10 mouse cellular contexts compared by ENCODE assay signal in genomic region chr7:123368187-123368586, GRCm38 (mm10). TPM values are rescaled to one million over a fixed set of nuclear protein-coding genes. Genes with fewer than 3 reads are reported as not detected.
A peak's percentile ranks its signal among the peaks of the same experiment; 100 is the strongest.
DNase-seq lines count a peak whose midpoint lies in the region; ATAC-seq and TF ChIP-seq lines count a peak whose summit lies in the region.
"Had no signal": no experiment of that assay in that cellular context is flagged by ENCODE, and none has a peak within 500 bp of the region (broad histone marks: within the 10 kb centered on the region; RNA-seq: fewer than 3 reads in every experiment).

No protein-coding gene starts in this region.

- WGBS in heart, postnatal 0 days: 75% methylated on average over 2 of the region's 2 CpGs
- WGBS in hindbrain, embryonic 15.5 days: 74% methylated on average over 2 of the region's 2 CpGs
- WGBS in midbrain, embryonic 15.5 days: 80% methylated on average over 2 of the region's 2 CpGs

- H3K4me1 ChIP-seq in heart, postnatal 0 days (ENCODE audit: control insufficient read depth, insufficient read depth): peaks cover 22% of the 10 kb centered on the region
- peaks cover 34% of the 10 kb centered on the region for H3K4me1 ChIP-seq in brown adipose tissue, adult 24 weeks (ENCODE audit: control insufficient read depth, insufficient read depth, insufficient read length, low read length)
- H3K4me1 ChIP-seq in hindbrain, embryonic 15.5 days (replicated peaks): peaks cover 38% of the 10 kb centered on the region
- H3K4me1 ChIP-seq in midbrain, embryonic 15.5 days: peaks cover 35% of the 10 kb centered on the region

- no peak for ATAC-seq in heart, postnatal 0 days (ENCODE audit: insufficient read depth, low read depth)
- ATAC-seq in hindbrain, embryonic 15.5 days (ENCODE audit: low FRiP score, low read depth): no peak
- no peak for ATAC-seq in midbrain, embryonic 15.5 days (replicated peaks)

- peak overlapping the region; percentile 79 for H3K4me3 ChIP-seq in heart, postnatal 0 days (ENCODE audit: low read depth, low read length)
- peak overlapping the region; percentile 27 for H3K4me3 ChIP-seq in brown adipose tissue, adult 24 weeks (ENCODE audit: insufficient read depth, low read depth, low read length)
- H3K4me3 ChIP-seq in hindbrain, embryonic 15.5 days: peak overlapping the region; percentile 87
- H3K4me3 ChIP-seq in midbrain, embryonic 15.5 days: peak overlapping the region; percentile 78; the same call in 1 of the 2 replicates

- DNase-seq in heart, postnatal 0 days (ENCODE audit: low spot score): no peak
- DNase-seq in heart, adult 18-20 months: no peak
- no peak for DNase-seq in cerebellum, postnatal 4 days (ENCODE audit: low spot score in 2 of 2)
- DNase-seq in thymus, postnatal 36 days: no peak
- no peak for DNase-seq in frontal cortex, postnatal 14 days (ENCODE audit: low spot score in 2 of 2)
- DNase-seq: cerebellum, postnatal 10 days; thymus, adult 18-20 months had no signal

- H3K4me2 ChIP-seq in heart, postnatal 0 days (ENCODE audit: low read depth, low read length): peak overlapping the region; percentile 87
- H3K4me2 ChIP-seq in hindbrain, embryonic 15.5 days: peak overlapping the region; percentile 96
- H3K4me2 ChIP-seq in midbrain, embryonic 15.5 days: peak overlapping the region; percentile 81

- H3K36me3 ChIP-seq in heart, postnatal 0 days (replicated peaks; ENCODE audit: control insufficient read depth, insufficient read depth, low read length): no peaks in the 10 kb centered on the region
- no peaks in the 10 kb centered on the region for H3K36me3 ChIP-seq in hindbrain, embryonic 15.5 days
- no peaks in the 10 kb centered on the region for H3K36me3 ChIP-seq in midbrain, embryonic 15.5 days (replicated peaks)

- no peak for TF ChIP-seq CTCF in heart, postnatal 0 days (IDR thresholded peaks at IDR 0.05; ENCODE audit: low read depth)

- no peak overlapping the region for H3K27ac ChIP-seq in heart, postnatal 0 days (ENCODE audit: low read depth)
- peak overlapping the region; percentile 44 for H3K27ac ChIP-seq in brown adipose tissue, adult 24 weeks (replicated peaks; ENCODE audit: low read depth, low read length)
- no peak overlapping the region for H3K27ac ChIP-seq in hindbrain, embryonic 15.5 days (replicated peaks)
- H3K27ac ChIP-seq in midbrain, embryonic 15.5 days: no peak overlapping the region

- H3K9ac ChIP-seq in heart, postnatal 0 days (replicated peaks; ENCODE audit: low read depth, low read length): no peak overlapping the region
- no peak overlapping the region for H3K9ac ChIP-seq in hindbrain, embryonic 15.5 days
- peak overlapping the region; percentile 18 for H3K9ac ChIP-seq in midbrain, embryonic 15.5 days

- H3K27me3 ChIP-seq in heart, postnatal 0 days (ENCODE audit: control insufficient read depth, insufficient read depth, low read length): no peaks in the 10 kb centered on the region
- no peaks in the 10 kb centered on the region for H3K27me3 ChIP-seq in hindbrain, embryonic 15.5 days
- H3K27me3 ChIP-seq in midbrain, embryonic 15.5 days (replicated peaks): no peaks in the 10 kb centered on the region

- no peak for TF ChIP-seq EP300 in heart, postnatal 0 days (IDR thresholded peaks at IDR 0.05; ENCODE audit: low read depth)

- H3K9me3 ChIP-seq in heart, postnatal 0 days (replicated peaks; ENCODE audit: control insufficient read depth, low read length): no peaks in the 10 kb centered on the region
- no peaks in the 10 kb centered on the region for H3K9me3 ChIP-seq in hindbrain, embryonic 15.5 days
- H3K9me3 ChIP-seq in midbrain, embryonic 15.5 days: no peaks in the 10 kb centered on the region

RNA-seq across cellular contexts. Expression of gene Lcmt1, which starts 1.4 kb away (rescaled TPM):
- total RNA-seq in heart, postnatal 0 days (2014; rRNA removed; ENCODE audit: low replicate concordance): 12.4 and 14.7 TPM in 2 replicates
- polyA plus RNA-seq in heart, postnatal 0 days (2015; fragmentation: Nextera tagmentation; extraction: Ambion mirVana): 36.2 and 38.6 TPM in 2 replicates
- 10 to 100 TPM; 21.8 to 22.1 TPM for total RNA-seq in heart, adult 18-20 months (2021)
- 34.2 and 35.1 TPM in 2 replicates for polyA plus RNA-seq in brown adipose tissue, adult 24 weeks (2012; ENCODE audit: insufficient read depth, insufficient read length, missing spikeins)
- 99.6 and 99.8 TPM in 2 replicates for polyA plus RNA-seq in hindbrain, embryonic 15.5 days (2015; fragmentation: Nextera tagmentation; extraction: Ambion mirVana)
- 101 and 103 TPM in 2 replicates for polyA plus RNA-seq in midbrain, embryonic 15.5 days (2015; fragmentation: Nextera tagmentation; extraction: Ambion mirVana)

RNA-seq across cellular contexts. Expression of gene Arhgap17, which starts 1.5 kb away (rescaled TPM):
- total RNA-seq in heart, postnatal 0 days (2014; rRNA removed; ENCODE audit: low replicate concordance): 8.9 and 11.4 TPM in 2 replicates
- polyA plus RNA-seq in heart, postnatal 0 days (2015; fragmentation: Nextera tagmentation; extraction: Ambion mirVana): 6.4 and 7.1 TPM in 2 replicates
- 10 to 100 TPM; 12.5 to 16.2 TPM for total RNA-seq in heart, adult 18-20 months (2021)
- polyA plus RNA-seq in brown adipose tissue, adult 24 weeks (2012; ENCODE audit: insufficient read depth, insufficient read length, missing spikeins): 6.8 and 8.6 TPM in 2 replicates
- 10.2 and 11.3 TPM in 2 replicates for polyA plus RNA-seq in hindbrain, embryonic 15.5 days (2015; fragmentation: Nextera tagmentation; extraction: Ambion mirVana)
- polyA plus RNA-seq in midbrain, embryonic 15.5 days (2015; fragmentation: Nextera tagmentation; extraction: Ambion mirVana): 8.9 and 10.6 TPM in 2 replicates

Comparison
In these comparisons a context has a peak if more than half of its experiments do, and no peak if none do; other contexts are left out.
1. H3K4me3 ChIP-seq: peak in every context shown above with its lines; median percentile 87 in hindbrain, embryonic 15.5 days; 79 in heart, postnatal 0 days; 78 in midbrain, embryonic 15.5 days; 27 in brown adipose tissue, adult 24 weeks.